Mouse (Mus musculus): Measurements from ENCODE around the gene Duoxa2.

DNA sequence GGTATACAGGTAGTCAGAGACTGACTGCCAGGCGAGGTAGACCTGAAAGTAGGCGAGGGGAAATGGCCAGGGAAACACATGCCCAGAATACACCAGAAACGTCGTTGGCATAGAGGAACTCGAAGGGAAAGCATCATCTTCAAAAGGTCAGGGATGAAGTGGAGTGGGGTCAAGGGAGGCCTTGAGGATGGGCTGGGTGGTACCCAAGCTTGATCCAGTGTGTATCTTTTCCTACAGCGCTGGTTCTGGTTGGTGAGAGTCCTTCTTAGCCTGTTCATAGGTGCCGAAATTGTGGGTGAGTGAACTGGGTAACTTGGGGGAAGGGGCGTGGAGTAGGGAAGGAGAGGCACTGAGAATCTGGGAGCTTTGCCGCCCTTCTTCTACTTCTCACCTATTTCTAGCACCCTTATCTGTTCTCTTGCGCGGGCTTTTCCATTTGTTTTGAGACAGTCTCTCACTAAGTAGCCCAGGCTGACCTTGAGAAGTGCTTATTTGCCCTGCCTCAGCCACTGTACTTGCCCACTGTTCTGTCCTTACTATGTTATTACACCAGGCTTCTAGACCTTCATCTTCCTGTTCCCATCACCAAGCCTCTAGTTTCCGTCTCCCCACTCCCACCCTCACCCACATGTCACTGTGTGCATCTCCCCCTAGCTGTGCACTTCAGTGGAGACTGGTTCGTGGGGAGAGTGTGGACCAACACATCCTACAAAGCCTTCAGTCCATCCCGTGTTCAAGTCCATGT, 1.4 kb downstream of the Duoxa2 start:
- TF ChIP-seq CTCF (IDR thresholded peaks at IDR 0.05; ENCODE audit: low read depth, low read length) (no peak), POLR2A (IDR thresholded peaks at IDR 0.05; ENCODE audit: insufficient read depth, low read length) (no peak), EP300 (IDR thresholded peaks at IDR 0.05; ENCODE audit: insufficient read depth, low read depth, low read length) (no peak)

All from ES-Bruce4 (cell line).